Mouse (Mus musculus): Measurements from ENCODE around the gene Zfp292.

Zfp292 gene

GRCm38 (mm10) chr4:34785646-34786045 lies 97.1 kb downstream of the Zfp292 start:
- no peak for DNase-seq

GRCm38 (mm10) chr4:34784865-34785264 lies 97.9 kb downstream of the Zfp292 start:
- peak; percentile 28 for DNase-seq

GRCm38 (mm10) chr4:34782730-34783129 lies 100.0 kb downstream of the Zfp292 start:
- DNase-seq, result peak; percentile 46

GRCm38 (mm10) chr4:34777677-34778527 lies 104.9 kb downstream of the Zfp292 start, which contains the start of gene Smim8:
TSS of gene Smim8 (minus strand) at chr4:34778423.
- DNase-seq, result peak; percentile 93

- no peak for DNase-seq
Observed at GRCm38 (mm10) chr4:34771652-34772371, 110.9 kb downstream of the Zfp292 start.

- no peak for DNase-seq
Observed at GRCm38 (mm10) chr4:34756163-34756562, 126.6 kb downstream of the Zfp292 start, which contains the start of gene Gm136. TSS of gene Gm136 (minus strand) at chr4:34756263.
